Mouse (Mus musculus): ENCODE data around the gene Rcc2. TPM values are rescaled to one million over a fixed set of nuclear protein-coding genes. Genes with fewer than 3 reads are reported as not detected.

Rcc2 gene
- total RNA-seq, 1 experiment from 2014 or later = 87.5 TPM

DNA sequence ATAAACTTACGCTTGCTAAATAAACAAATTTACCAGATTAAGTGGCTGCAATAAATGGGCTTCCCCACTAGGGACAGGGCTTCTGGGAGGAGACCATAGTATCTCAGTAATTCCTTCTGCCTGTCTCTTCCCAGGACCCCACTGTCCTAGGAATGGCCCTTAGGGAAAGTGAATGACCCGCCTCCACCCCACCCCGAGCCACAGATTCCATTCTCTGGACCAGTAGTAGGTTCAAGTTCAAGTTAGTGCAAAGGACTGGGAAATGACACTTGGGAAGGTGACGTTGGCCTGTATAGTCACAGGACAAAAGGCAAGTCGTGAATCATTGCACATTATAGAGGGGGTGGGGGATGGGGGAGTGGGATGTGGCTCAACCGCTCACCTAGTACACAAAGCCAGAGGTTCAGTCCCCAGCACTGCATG, 15.4 kb upstream of the Rcc2 start:
- no peak for DNase-seq

DNA sequence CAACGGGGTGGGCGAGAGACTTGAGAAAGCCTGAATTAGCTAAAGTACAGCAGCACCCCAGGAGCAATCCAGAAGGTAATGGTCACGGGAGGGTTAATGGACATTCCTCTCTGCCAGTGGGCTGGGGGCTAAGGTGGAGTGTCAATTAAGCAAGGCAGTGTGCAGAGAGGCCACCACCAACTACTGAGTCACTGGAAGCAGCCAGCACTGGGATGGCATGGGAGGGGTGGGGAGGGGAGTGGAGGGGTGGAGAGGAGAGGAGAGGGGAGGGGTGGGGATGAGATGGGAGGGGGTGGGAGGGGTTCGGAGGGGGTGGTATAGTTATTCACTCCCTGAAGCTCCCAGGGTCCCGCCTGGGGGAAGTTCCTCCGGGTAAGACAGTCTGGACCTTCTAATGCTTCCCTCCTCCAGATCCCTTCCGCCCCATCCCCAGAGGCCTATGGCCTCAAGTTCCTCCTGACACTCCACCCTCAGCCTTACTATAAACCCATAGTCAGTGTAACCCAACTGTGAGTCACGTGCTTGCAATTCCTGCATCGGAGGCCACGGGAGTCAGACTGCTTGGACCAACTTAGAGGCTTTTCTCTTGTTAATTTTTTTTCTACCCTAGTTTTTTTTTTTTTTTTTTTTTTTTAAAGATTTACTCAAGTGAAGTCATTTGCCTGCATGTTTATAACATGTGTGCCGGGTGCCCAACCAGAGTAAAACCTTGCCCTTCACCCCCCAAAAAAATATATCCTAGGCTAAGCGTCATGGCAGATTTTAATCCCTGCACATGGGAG, 12.1 kb upstream of the Rcc2 start:
- DNase-seq = no peak

DNA sequence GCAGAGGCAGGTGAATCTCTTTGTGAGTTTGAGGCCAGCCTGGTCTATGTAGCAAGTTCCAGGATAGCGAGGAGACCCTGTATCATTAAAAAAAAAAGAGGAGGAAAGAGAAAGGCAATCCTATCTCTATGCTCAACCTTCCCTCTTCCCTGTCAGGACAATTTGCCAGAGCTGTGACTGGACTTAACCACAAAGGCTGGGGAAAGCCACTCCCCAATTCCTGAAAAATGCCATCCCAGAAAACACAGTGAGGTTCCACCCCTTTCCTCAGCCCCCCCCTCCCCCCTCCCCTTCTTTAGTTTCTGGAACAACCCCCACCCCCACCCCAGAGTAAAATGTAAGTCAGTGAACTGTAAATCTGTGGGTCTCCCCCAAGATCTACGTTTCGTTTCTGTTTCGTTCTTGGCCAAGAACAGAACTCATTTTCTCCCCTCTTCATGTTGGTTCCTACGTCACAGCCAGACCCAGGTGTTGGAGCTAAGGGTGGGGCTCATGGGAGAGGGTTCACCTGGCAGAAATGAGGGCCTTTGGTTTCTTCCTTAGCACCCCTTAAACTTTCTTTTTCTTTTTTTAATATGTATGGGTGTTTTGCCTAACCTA, 11.4 kb upstream of the Rcc2 start:
- DNase-seq = no peak

DNA sequence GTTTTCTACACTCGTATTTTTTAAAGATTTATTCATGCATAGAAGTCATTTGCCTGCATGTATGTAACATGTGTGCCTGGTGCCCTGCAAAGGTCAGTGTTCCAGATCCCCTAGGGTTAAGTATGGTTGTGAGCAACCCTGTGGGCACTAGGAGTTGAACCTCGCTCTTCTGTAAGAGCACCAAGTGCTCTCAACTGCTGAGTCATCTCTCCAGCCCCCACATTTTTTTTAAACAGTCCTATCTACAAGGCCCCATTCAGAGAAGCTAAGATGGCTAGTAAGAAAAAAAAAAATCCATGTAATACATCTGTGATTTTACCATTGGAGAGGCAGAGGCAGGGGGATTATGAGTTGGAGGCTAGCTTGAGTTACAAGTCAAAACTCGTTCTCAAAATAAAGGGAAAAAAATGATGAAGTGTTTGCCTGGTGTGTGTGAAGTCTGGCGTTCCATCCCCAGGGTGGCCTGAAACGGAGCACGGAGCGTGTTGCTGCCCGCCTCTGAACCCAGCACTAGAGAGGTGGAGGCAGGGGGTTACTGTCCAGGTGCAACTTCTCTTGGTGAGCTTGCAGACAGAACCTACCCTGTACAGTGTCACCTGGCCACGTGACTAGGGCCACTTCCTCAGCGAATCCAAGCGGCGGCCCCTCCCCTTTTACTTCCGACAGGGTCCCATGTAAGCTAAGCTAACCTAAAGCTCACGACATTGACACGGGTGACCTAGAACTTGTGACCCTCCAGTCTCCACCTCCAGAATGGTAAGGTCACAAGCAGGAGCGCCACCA, 10.3 kb upstream of the Rcc2 start:
- no peak for DNase-seq

DNA sequence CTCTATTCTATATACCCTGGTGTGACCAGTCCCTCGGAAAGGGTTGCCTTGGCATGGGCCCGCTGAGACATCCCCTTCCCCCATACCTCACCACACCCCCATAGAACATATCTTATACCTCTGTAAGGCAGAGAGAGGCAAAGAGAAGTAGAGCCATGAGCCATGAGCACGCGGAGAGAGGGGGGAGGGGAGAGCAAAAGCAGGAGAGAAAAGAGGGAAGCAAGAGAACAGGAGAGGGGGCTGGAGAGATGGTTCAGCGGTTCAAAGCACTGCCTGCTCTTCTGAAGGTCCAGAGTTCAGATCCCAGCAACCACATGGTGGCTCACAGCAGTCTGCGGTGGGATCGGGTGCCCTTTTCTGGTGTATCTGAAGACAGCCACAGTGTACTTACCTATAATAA, 8.9 kb upstream of the Rcc2 start:
- no peak for DNase-seq

DNA sequence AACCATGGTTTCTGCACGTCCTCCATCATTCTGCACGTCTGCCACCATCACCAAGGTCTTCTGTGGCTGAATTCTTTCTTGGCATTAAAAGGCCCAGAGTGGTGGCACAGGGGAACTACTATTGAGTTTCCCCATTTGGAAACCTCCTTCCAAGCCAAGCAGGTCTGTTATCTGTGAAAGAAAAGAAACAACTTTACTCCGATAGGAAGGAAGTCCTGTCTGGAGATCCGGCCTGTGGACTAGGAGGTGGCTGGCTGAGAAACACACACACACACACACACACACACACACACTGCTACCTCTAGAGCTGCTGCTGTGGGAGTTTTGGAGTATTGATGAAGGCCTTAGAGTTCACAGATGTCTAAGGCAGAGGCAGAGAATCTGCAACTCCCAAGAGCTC, 6.8 kb upstream of the Rcc2 start:
- no peak for DNase-seq

DNA sequence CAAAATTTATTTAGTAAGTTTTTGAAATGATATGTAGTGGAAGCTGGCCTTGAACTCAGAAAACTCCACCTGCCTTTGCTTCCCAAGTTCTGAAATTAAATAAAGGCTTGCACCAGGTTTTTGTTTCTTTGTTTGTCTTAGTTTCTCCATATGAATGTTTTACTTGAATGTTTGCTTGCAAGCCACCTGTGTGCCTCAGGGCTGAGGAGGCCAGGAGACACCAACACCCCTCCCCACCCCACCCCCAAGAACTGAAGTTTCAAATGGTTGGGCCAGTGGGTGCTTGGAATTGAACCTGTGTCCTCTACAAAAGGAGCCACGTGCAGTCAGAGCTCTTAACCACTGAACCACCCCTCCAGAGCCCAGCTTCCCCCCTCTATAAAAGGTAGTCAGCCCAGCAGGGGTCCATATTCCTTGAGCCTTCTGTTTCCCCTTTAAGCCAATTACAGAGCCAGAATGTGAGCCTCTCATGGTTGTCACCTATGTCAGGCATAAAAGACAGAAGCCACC, 5.7 kb upstream of the Rcc2 start:
- DNase-seq = no peak

GRCm38 (mm10) chr4:140695146-140695545, 5.2 kb upstream of the Rcc2 start:
- DNase-seq = no peak

GRCm38 (mm10) chr4:140695675-140696585, 4.4 kb upstream of the Rcc2 start:
- DNase-seq = no peak

DNA sequence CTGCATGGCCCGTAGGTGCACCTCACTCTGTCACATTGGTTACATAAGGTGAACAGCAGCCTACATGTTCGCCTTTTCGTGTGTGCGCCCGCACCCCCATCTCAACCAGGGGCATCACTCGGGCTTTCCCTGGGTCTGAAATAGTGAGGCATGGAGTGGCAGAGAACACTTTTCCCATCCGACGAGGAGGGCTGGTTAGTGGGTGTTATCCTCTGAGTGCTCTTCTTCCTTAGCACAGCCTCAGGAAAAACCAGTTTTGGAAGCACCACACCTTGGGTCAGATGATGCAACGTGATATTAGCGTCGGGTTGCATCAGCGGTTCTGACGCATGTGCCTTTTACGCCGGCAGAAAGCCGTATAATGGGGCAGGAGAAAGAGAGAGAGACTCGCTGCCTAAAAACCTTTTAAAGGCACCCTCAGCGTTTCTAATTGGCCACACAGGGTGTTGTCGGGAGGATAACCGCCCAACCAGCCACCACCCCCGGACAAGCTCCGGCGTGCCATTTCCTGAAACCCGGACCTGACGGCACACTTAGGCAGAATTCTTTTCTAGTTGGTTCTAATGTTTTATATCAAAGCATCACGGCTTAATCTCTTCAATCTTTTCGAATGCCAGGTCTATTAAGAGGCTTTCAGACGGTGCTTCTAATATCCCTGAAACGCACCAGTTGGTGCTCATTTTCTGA, 757 bp upstream of the Rcc2 start:
- peak; percentile 66 for DNase-seq

GRCm38 (mm10) chr4:140701049-140701715, 841 bp downstream of the Rcc2 start:
- DNase-seq = peak; percentile 87

GRCm38 (mm10) chr4:140701716-140702561, 1.6 kb downstream of the Rcc2 start:
- DNase-seq = peak; percentile 45

DNA sequence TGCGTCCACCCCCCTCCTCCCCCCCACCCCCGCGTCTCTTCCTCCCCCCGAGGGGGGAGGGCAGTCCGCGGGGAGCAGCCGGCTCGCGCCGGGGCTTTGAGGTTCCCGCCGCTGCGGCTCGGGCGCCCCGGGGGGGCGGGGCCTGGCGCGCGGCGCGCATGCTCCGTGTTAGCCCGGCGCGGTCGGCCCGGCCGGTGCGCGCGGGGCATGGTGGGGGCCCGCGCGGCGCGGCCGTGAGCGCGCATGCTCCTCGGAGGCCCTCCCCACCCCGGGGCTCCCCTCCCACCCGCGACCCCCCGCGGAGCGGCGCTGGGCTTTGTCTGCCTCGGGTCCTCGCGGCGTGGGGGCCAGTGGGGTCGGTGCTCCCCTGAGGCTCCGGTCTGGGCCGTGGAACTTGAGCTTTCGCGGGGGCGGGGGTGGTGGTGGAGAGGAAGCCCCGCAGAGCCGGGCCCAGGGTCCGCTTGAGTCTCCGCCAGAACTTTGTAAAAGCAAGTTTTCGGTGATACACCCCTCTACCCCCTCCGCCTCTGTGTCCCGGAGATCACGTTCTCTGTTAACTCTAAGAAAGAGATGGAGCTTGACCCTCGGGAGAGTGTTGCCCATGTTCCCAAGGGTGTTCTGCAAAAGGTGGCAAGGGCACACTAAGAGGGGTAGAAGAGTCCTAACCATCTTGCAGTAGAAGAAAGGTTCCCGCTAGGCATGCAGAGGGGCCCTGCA, 2.4 kb downstream of the Rcc2 start:
- DNase-seq = peak; percentile 93

DNA sequence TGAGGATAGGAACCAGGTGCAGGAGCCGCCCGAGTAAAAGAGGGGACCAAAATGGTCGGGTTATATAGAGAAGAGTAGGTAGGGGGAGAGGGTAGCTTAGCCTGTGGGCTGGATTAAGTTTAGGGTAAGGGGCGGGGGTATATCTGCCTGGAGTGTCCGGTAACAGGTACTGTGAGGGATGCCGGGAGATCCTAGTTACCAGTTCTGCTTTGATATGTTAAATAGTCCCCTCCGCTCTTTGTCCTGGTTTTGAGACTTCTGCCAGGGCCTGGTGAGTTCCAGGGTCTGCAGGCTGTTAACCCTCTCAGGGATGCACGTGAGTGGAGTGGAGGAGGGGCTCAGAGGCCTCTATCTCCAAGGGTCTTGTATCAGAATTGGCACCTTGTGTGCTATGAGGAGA, 3.3 kb downstream of the Rcc2 start:
- DNase-seq = no peak

- peak; percentile 43 for DNase-seq
These were observed 3.8 kb downstream of the Rcc2 start for GRCm38 (mm10) chr4:140704166-140704565.

DNA sequence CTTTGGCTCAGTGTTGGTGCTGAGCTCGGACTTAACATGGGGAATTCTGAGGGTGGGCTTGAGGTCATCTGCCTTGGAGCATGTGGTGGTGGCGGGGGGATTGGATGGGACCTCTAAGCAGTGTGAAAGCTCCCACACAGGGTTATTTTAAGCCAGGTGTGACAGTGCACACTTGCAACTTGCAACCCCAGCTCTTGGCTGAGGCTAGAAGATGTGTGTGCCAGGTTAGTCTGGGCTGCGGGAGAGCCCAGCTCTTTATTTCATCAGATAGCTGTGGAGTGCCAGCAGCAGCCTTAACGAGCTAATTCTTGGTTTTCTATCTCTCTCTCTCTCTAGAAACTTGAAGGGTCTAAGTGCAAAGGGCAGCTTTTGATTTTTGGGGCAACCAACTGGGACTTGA, 7.3 kb downstream of the Rcc2 start:
- no peak for DNase-seq

- DNase-seq = no peak
These were observed 8.1 kb downstream of the Rcc2 start for GRCm38 (mm10) chr4:140708297-140708927.

GRCm38 (mm10) chr4:140709111-140709510, 8.8 kb downstream of the Rcc2 start:
- no peak for DNase-seq

DNA sequence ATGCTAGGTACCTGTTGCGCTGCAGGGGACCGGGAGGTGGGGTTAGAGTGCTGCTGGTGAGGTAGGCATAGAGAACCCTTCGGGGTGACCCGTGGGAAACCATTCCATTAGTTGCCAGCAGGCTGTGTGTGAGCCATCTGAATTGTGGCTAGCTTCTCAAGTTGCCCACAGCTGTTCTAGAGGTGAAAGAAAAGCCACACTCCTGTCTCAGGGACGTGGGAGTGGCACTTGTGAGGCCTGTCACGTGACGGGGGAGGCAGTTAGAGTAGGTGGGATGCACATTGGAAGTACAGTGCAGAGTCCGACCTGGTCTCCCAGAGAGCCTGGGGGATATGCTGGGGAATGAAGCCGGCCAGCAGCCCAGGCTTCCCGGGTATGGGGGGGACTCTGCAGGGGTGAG, 9.3 kb downstream of the Rcc2 start:
- DNase-seq = no peak
